Mouse (Mus musculus) yolk sac, embryonic 10.5 days (tissue): ENCODE data around the gene Cln5.

Source experiments
- DNase-seq: peaks from one replicate; pipeline ENCODE4 v3.0.0-alpha.2; 2017; ENCODE audit warnings: low spot score

The Cln5 gene

GRCm38 (mm10) chr14:103069864-103070611 lies at the start of gene Cln5:
TSS of gene Cln5 (plus strand) at chr14:103070216.
- DNase-seq: peak; percentile 94

GRCm38 (mm10) chr14:103029203-103029602 lies 40.8 kb upstream of the Cln5 start:
- DNase-seq: no peak

- no peak for DNase-seq
Observed at GRCm38 (mm10) chr14:103033271-103033823, 36.7 kb upstream of the Cln5 start.

- DNase-seq: no peak
Observed at GRCm38 (mm10) chr14:103034076-103034475, 35.9 kb upstream of the Cln5 start.

GRCm38 (mm10) chr14:103037016-103037415 lies 33.0 kb upstream of the Cln5 start:
- DNase-seq: no peak

- no peak for DNase-seq
Observed at GRCm38 (mm10) chr14:103046677-103047076, 23.3 kb upstream of the Cln5 start, which contains the start of gene Acod1. TSS of gene Acod1 (plus strand) at chr14:103046977.

GRCm38 (mm10) chr14:103048292-103049086 lies 21.5 kb upstream of the Cln5 start:
- DNase-seq: no peak

- DNase-seq: peak; percentile 38
Observed at GRCm38 (mm10) chr14:103051159-103051769, 18.8 kb upstream of the Cln5 start.

- DNase-seq: no peak
Observed at GRCm38 (mm10) chr14:103054731-103055130, 15.3 kb upstream of the Cln5 start.

- no peak for DNase-seq
Observed at GRCm38 (mm10) chr14:103056601-103057000, 13.4 kb upstream of the Cln5 start.

- DNase-seq: no peak
Observed at GRCm38 (mm10) chr14:103058998-103059397, 11.0 kb upstream of the Cln5 start.

GRCm38 (mm10) chr14:103059495-103059894 lies 10.5 kb upstream of the Cln5 start:
- DNase-seq: no peak

GRCm38 (mm10) chr14:103065294-103066167 lies 4.5 kb upstream of the Cln5 start:
- DNase-seq: peak; percentile 25

GRCm38 (mm10) chr14:103069465-103069863 lies 552 bp upstream of the Cln5 start:
- no peak for DNase-seq

GRCm38 (mm10) chr14:103070790-103071189 lies 774 bp downstream of the Cln5 start:
- peak; percentile 33 for DNase-seq

GRCm38 (mm10) chr14:103071471-103071870 lies 1.5 kb downstream of the Cln5 start:
- DNase-seq: no peak

- DNase-seq: no peak
Observed at GRCm38 (mm10) chr14:103072731-103073130, 2.7 kb downstream of the Cln5 start.

- no peak for DNase-seq
Observed at GRCm38 (mm10) chr14:103073825-103074224, 3.8 kb downstream of the Cln5 start.

- no peak for DNase-seq
Observed at GRCm38 (mm10) chr14:103075166-103075565, 5.2 kb downstream of the Cln5 start.

GRCm38 (mm10) chr14:103077272-103078005 lies 7.4 kb downstream of the Cln5 start:
- DNase-seq: no peak
